Mouse (Mus musculus) layer of hippocampus, adult 8-10 months (tissue): Measurements from ENCODE around the gene Vmn1r2. TPM values are rescaled to one million over a fixed set of nuclear protein-coding genes. Genes with fewer than 3 reads are reported as not detected.
"Not testable (repeated sequence)": the region's sequence is repeated elsewhere in the genome, so short reads cannot be mapped to it uniquely, and the experiment has no call there.

ENCODE experiments used
- DNase-seq, 2 experiments: peaks; one replicate each; pipeline ENCODE4 v3.0.0; 2022; ENCODE audit warnings: low spot score in 2 of 2
- total RNA-seq, 4 experiments: library from RNA; stranded (reverse); gene quantifications; 2 replicates each; pipeline ENCODE4 v1.2.4; 2022

Gene Vmn1r2
- total RNA-seq = not detected

- DNase-seq = not testable (repeated sequence)
Observed at GRCm38 (mm10) chr4:3167020-3167419, at the start of gene Vmn1r2. Gene Vmn1r2, plus strand, starts transcription at chr4:3167320.

GRCm38 (mm10) chr4:3147926-3148325 is 19.2 kb upstream of the Vmn1r2 start:
- DNase-seq = not testable (repeated sequence)

- not testable (repeated sequence) for DNase-seq
Observed at GRCm38 (mm10) chr4:3153320-3153719, 13.8 kb upstream of the Vmn1r2 start.

- DNase-seq = not testable (repeated sequence)
Observed at GRCm38 (mm10) chr4:3164429-3164828, 2.7 kb upstream of the Vmn1r2 start.

GRCm38 (mm10) chr4:3165046-3165445 is 2.1 kb upstream of the Vmn1r2 start:
- DNase-seq = no peak

- not testable (repeated sequence) for DNase-seq
Observed at GRCm38 (mm10) chr4:3174586-3174985, 7.5 kb downstream of the Vmn1r2 start.

GRCm38 (mm10) chr4:3175756-3176155 is 8.6 kb downstream of the Vmn1r2 start:
- DNase-seq = not testable (repeated sequence)

GRCm38 (mm10) chr4:3176195-3176594 is 9.1 kb downstream of the Vmn1r2 start:
- DNase-seq = not testable (repeated sequence)

GRCm38 (mm10) chr4:3176746-3177490 is 9.8 kb downstream of the Vmn1r2 start:
- not testable (repeated sequence) for DNase-seq

GRCm38 (mm10) chr4:3185258-3185657 is 18.1 kb downstream of the Vmn1r2 start, which contains the start of gene Vmn1r3:
Gene Vmn1r3, minus strand, starts transcription at chr4:3185358.
- DNase-seq = not testable (repeated sequence)

- DNase-seq = not testable (repeated sequence)
Observed at GRCm38 (mm10) chr4:3209643-3210217, 42.6 kb downstream of the Vmn1r2 start.

GRCm38 (mm10) chr4:3213349-3213748 is 46.2 kb downstream of the Vmn1r2 start:
- not testable (repeated sequence) for DNase-seq

- DNase-seq = not testable (repeated sequence)
Observed at GRCm38 (mm10) chr4:3216382-3216781, 49.3 kb downstream of the Vmn1r2 start.

Other genes with a start within 250 kb of the Vmn1r2 start
- not detected for gene Vmn1r3, start 18.0 kb downstream of the Vmn1r2 start, total RNA-seq